Comparison of ENCODE assay signal across 8 mouse cellular contexts in genomic region chr10:93889976-93890375, GRCm38 (mm10). TPM values are rescaled to one million over a fixed set of nuclear protein-coding genes. Genes with fewer than 3 reads are reported as not detected.
DNase-seq lines count a peak whose midpoint lies in the region; ATAC-seq and TF ChIP-seq lines count a peak whose summit lies in the region.

No protein-coding gene starts in this region.

- no peaks in the 10 kb centered on the region for H3K9me3 ChIP-seq in erythroblast, embryonic 14.5 days (ENCODE audit: control insufficient read depth, low read length)
- no peaks in the 10 kb centered on the region for H3K9me3 ChIP-seq in hindbrain, embryonic 11.5 days (ENCODE audit: control insufficient read depth, low read length)
- no peaks in the 10 kb centered on the region for H3K9me3 ChIP-seq in limb, embryonic 15.5 days

- ATAC-seq in erythroblast, adult 5-6 weeks (replicated peaks; ENCODE audit: low FRiP score, poor library complexity, severe bottlenecking) = no peak
- peak; percentile 30 for ATAC-seq in hindbrain, embryonic 11.5 days (ENCODE audit: low FRiP score)
- ATAC-seq in limb, embryonic 15.5 days (ENCODE audit: insufficient number of reproducible peaks, low FRiP score, low TSS enrichment, low read depth) = 0 out of 2 replicates have a peak, but pooled peaks have one; percentile 2

- no peak for TF ChIP-seq CTCF in thymus, adult 2 months (IDR thresholded peaks at IDR 0.05; ENCODE audit: borderline replicate concordance, control insufficient read depth, extremely low read depth, insufficient read depth, low read length, poor library complexity)
- no peak for TF ChIP-seq CTCF in olfactory bulb, adult 2 months (IDR thresholded peaks at IDR 0.05; ENCODE audit: insufficient read depth, low read depth, low read length)

- H3K4me3 ChIP-seq in erythroblast, embryonic 14.5 days (replicated peaks) = peak overlapping the region; percentile 90
- H3K4me3 ChIP-seq in thymus, adult 2 months (ENCODE audit: control insufficient read depth, insufficient read depth, low read length) = peak overlapping the region; percentile 91
- H3K4me3 ChIP-seq in hindbrain, embryonic 11.5 days (ENCODE audit: low read depth, low read length) = peak overlapping the region; percentile 62
- peak overlapping the region; percentile 82 for H3K4me3 ChIP-seq in limb, embryonic 15.5 days
- peak overlapping the region; percentile 87 for H3K4me3 ChIP-seq in olfactory bulb, adult 2 months (ENCODE audit: insufficient read depth, low read depth, low read length)

- 14% methylated on average over 22 of the region's 22 CpGs for WGBS in thymus, adult 2 months
- under 1% methylated on average over 22 of the region's 22 CpGs for WGBS in hindbrain, embryonic 11.5 days
- under 1% methylated on average over 22 of the region's 22 CpGs for WGBS in limb, embryonic 15.5 days
- under 1% methylated on average over 22 of the region's 22 CpGs for WGBS in olfactory bulb, adult 2 months

- no peak overlapping the region for H3K27ac ChIP-seq in thymus, adult 2 months (ENCODE audit: control insufficient read depth, insufficient read depth, low read length)
- H3K27ac ChIP-seq in hindbrain, embryonic 11.5 days (ENCODE audit: low read depth, low read length) = 0 out of 2 replicates have a peak overlapping the region, but pooled peaks have one; percentile 63
- peak overlapping the region; percentile 92 for H3K27ac ChIP-seq in limb, embryonic 15.5 days
- H3K27ac ChIP-seq in olfactory bulb, adult 2 months (ENCODE audit: insufficient read depth, low read depth, low read length) = peak overlapping the region; percentile 89

- no peak for DNase-seq in thymus, adult 2 months
- no peak for DNase-seq in thymus, postnatal 10 days (ENCODE audit: low spot score in 2 of 2)
- DNase-seq in hindbrain, embryonic 11.5 days (ENCODE audit: low spot score) = peak; percentile 66
- DNase-seq in adrenal gland, adult 2 months = no peak

- H3K9ac ChIP-seq in hindbrain, embryonic 11.5 days (ENCODE audit: low read depth, low read length) = peak overlapping the region; percentile 68
- H3K9ac ChIP-seq in limb, embryonic 15.5 days = peak overlapping the region; percentile 79

- H3K4me1 ChIP-seq in erythroblast, embryonic 14.5 days (ENCODE audit: control insufficient read depth) = peaks cover 81% of the 10 kb centered on the region
- H3K4me1 ChIP-seq in thymus, adult 2 months (replicated peaks; ENCODE audit: control insufficient read depth, insufficient read depth, low read length) = peaks cover 3% of the 10 kb centered on the region
- H3K4me1 ChIP-seq in hindbrain, embryonic 11.5 days (replicated peaks; ENCODE audit: control insufficient read depth, insufficient read depth, low read length) = peaks cover 4% of the 10 kb centered on the region
- H3K4me1 ChIP-seq in limb, embryonic 15.5 days = peaks cover 9% of the 10 kb centered on the region
- H3K4me1 ChIP-seq in olfactory bulb, adult 2 months (ENCODE audit: control insufficient read depth, insufficient read depth, low read length) = peaks cover 2% of the 10 kb centered on the region; the same call in 1 of the 2 replicates

- peak overlapping the region; percentile 68 for H3K4me2 ChIP-seq in hindbrain, embryonic 11.5 days (replicated peaks; ENCODE audit: low read depth, low read length)
- H3K4me2 ChIP-seq in limb, embryonic 15.5 days = peak overlapping the region; percentile 76

- H3K36me3 ChIP-seq in erythroblast, embryonic 14.5 days (ENCODE audit: control insufficient read depth) = peaks cover 44% of the 10 kb centered on the region
- H3K36me3 ChIP-seq in thymus, adult 2 months (ENCODE audit: control insufficient read depth, insufficient read depth, low read length) = peaks cover 14% of the 10 kb centered on the region
- 0 out of 2 replicates have a peak, but pooled peaks cover 4% of the 10 kb centered on the region for H3K36me3 ChIP-seq in hindbrain, embryonic 11.5 days (ENCODE audit: control insufficient read depth, insufficient read depth, low read length)
- H3K36me3 ChIP-seq in limb, embryonic 15.5 days = peaks cover 19% of the 10 kb centered on the region

- no peak for TF ChIP-seq POLR2A in thymus, adult 2 months (IDR thresholded peaks at IDR 0.05; ENCODE audit: control insufficient read depth, extremely low read depth, insufficient read depth, low read length, poor library complexity)
- TF ChIP-seq POLR2A in olfactory bulb, adult 2 months (IDR thresholded peaks at IDR 0.05; ENCODE audit: insufficient read depth, low read depth, low read length) = no peak

- no peaks in the 10 kb centered on the region for H3K27me3 ChIP-seq in erythroblast, embryonic 14.5 days (ENCODE audit: control insufficient read depth)
- H3K27me3 ChIP-seq in thymus, adult 2 months (ENCODE audit: control insufficient read depth, insufficient read depth, low read length) = no peaks in the 10 kb centered on the region
- H3K27me3 ChIP-seq in hindbrain, embryonic 11.5 days (ENCODE audit: control insufficient read depth, insufficient read depth, low read length) = no peaks in the 10 kb centered on the region
- H3K27me3 ChIP-seq in limb, embryonic 15.5 days = no peaks in the 10 kb centered on the region

RNA-seq across cellular contexts. Expression of gene Metap2, which starts 6.9 kb away (rescaled TPM):
- polyA plus RNA-seq in erythroblast, embryonic 14.5 days (2012) = 117 and 146 TPM in 2 replicates
- 2,780 and 3,362 TPM in 2 replicates for total RNA-seq in erythroblast, adult 5-6 weeks (2015; ENCODE audit: low replicate concordance)
- 4,625 and 6,978 TPM in 2 replicates for total RNA-seq in erythroblast, adult 5-6 weeks (2017; ENCODE audit: low replicate concordance)
- 58.1 and 60.5 TPM in 2 replicates for polyA plus RNA-seq in thymus, adult 2 months (2012; rRNA removed)
- 236 and 240 TPM in 2 replicates for polyA plus RNA-seq in hindbrain, embryonic 11.5 days (2014; fragmentation: Nextera tagmentation; extraction: Ambion mirVana)
- polyA plus RNA-seq in limb, embryonic 15.5 days (2015; fragmentation: Nextera tagmentation; extraction: Ambion mirVana) = 180 and 183 TPM in 2 replicates
- polyA plus RNA-seq in olfactory bulb, adult 2 months (2012; ENCODE audit: insufficient read depth, insufficient read length, low replicate concordance, missing spikeins) = 499 TPM in 1 of 2 replicates, not detected in the other
- 100 to 1,000 TPM; 156 to 171 TPM for total RNA-seq in adrenal gland, adult 2 months (2021)
- 24.1 and 36.3 TPM in 2 replicates for polyA plus RNA-seq in adrenal gland, adult 2 months (2012; rRNA removed)

RNA-seq across cellular contexts. Expression of gene Usp44, which starts 58.6 kb away (rescaled TPM):
- not detected in 2 replicates for polyA plus RNA-seq in erythroblast, embryonic 14.5 days (2012)
- not detected in 2 replicates for total RNA-seq in erythroblast, adult 5-6 weeks (2015; ENCODE audit: low replicate concordance)
- total RNA-seq in erythroblast, adult 5-6 weeks (2017; ENCODE audit: low replicate concordance) = 0.28 TPM in 1 of 2 replicates, not detected in the other
- polyA plus RNA-seq in thymus, adult 2 months (2012; rRNA removed) = 1.1 and 1.3 TPM in 2 replicates
- polyA plus RNA-seq in hindbrain, embryonic 11.5 days (2014; fragmentation: Nextera tagmentation; extraction: Ambion mirVana) = 9.9 and 10.3 TPM in 2 replicates
- 0.52 and 0.95 TPM in 2 replicates for polyA plus RNA-seq in limb, embryonic 15.5 days (2015; fragmentation: Nextera tagmentation; extraction: Ambion mirVana)
- not detected in 2 replicates for polyA plus RNA-seq in olfactory bulb, adult 2 months (2012; ENCODE audit: insufficient read depth, insufficient read length, low replicate concordance, missing spikeins)
- total RNA-seq in adrenal gland, adult 2 months (2021) = not detected
- not detected in 2 replicates for polyA plus RNA-seq in adrenal gland, adult 2 months (2012; rRNA removed)
